Mouse (Mus musculus) heart, adult 2 months (tissue): ENCODE data around the gene Sephs1. TPM values are rescaled to one million over a fixed set of nuclear protein-coding genes. Genes with fewer than 3 reads are reported as not detected.
"Not testable (repeated sequence)": the region's sequence is repeated elsewhere in the genome, so short reads cannot be mapped to it uniquely, and the experiment has no call there.

ENCODE experiments used
- DNase-seq, 2 experiments: peaks; one replicate each; pipeline ENCODE4 v3.0.0; 2021
- H3K27ac ChIP-seq: fragments of 200-600 bp; 2 replicates; pipeline ENCODE4 v1.8.1; 2022
- H3K27me3 ChIP-seq: fragments of 200-500 bp; 2 replicates; pipeline ENCODE4 v1.6.1; 2012; ENCODE audit warnings: mild to moderate bottlenecking, low read length, inconsistent platforms, mixed read lengths; ENCODE audit not compliant: control insufficient read depth, insufficient read depth
- H3K36me3 ChIP-seq: fragments of 200-500 bp; 2 replicates; pipeline ENCODE4 v1.6.1; 2012; ENCODE audit warnings: low read length, inconsistent platforms; ENCODE audit not compliant: control insufficient read depth, insufficient read depth
- H3K4me1 ChIP-seq: fragments of 200-500 bp; 2 replicates; pipeline ENCODE4 v1.6.1; 2011; ENCODE audit warnings: low read length; ENCODE audit not compliant: control insufficient read depth, insufficient read depth
- H3K4me3 ChIP-seq: fragments of 200-600 bp; 2 replicates; pipeline ENCODE4 v1.8.1; 2022
- H3K79me2 ChIP-seq: fragments of 200-500 bp; replicated peaks from 2 replicates; pipeline ENCODE4 v1.6.1; 2012; ENCODE audit warnings: mild to moderate bottlenecking, inconsistent platforms, low read length, moderate library complexity, mixed read lengths; ENCODE audit not compliant: control insufficient read depth, insufficient read depth
- H3K9ac ChIP-seq: fragments of 200-500 bp; 2 replicates; pipeline ENCODE4 v1.6.1; 2012; ENCODE audit warnings: low read depth, mild to moderate bottlenecking, control low read depth, inconsistent platforms, low read length, mixed read lengths
- CTCF ChIP-seq: fragments of 200-600 bp; IDR thresholded peaks from 2 replicates; pipeline ENCODE4 v1.8.1; 2022; ENCODE audit warnings: antibody characterized with exemption, mild to moderate bottlenecking, moderate library complexity
- EP300 ChIP-seq: fragments of 200-500 bp; IDR thresholded peaks from 2 replicates; pipeline ENCODE4 v1.6.1; 2011; ENCODE audit warnings: low read depth, low read length, control low read depth; ENCODE audit not compliant: insufficient read depth
- POLR2A ChIP-seq: fragments of 200-500 bp; IDR thresholded peaks from 2 replicates; pipeline ENCODE4 v1.6.1; 2011; ENCODE audit warnings: mild to moderate bottlenecking, low read depth, low read length, control low read depth; ENCODE audit not compliant: insufficient read depth
- WGBS: fragments of 180-500 bp; shearing (Covaris S2); methylation state at CpG from one replicate; pipeline ENCODE4 v1.1.7; 2018; 5-methylcytosine and 5-hydroxymethylcytosine counted together
- intact Hi-C: fragments of 180-260 bp; cut with DNase I; formaldehyde crosslinking; loops from one replicate; pipeline ENCODE4 v1.15.1; 2025
- polyA plus RNA-seq: library from polyadenylated mRNA; depleted of rRNA; stranded (reverse); fragments of >200 nt; gene quantifications from 2 replicates; pipeline ENCODE4 v1.2.3, GENCODE M21; 2012; rRNA removed
- total RNA-seq, 2 experiments: library from RNA; stranded (reverse); gene quantifications; 2 replicates each; pipeline ENCODE4 v1.2.3; 2021

The Sephs1 gene
- total and polyA plus RNA-seq, 3 experiments, result 8.6 to 12.8 (median 12.2) TPM

DNA sequence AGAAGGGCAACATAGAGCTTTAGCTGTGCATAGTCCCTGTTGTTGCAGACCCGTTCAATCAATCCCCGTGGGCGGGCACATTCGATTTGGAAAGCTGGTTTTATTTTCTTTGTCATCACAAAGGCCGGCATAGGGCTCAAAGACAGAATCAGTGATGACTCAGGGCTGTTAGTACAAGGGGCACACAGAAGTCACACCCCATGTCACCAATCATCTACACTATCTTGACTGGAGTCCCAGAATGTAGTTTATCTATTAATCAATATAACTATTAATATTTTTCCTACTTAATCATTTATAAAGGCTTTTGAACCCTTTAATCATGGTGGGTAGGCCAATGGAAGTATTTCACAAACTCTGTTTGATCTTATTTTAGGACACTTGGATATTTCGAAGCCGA is 56.6 kb downstream of the Sephs1 start:
- H3K79me2 ChIP-seq, result no peaks in the 10 kb centered on the region
- H3K4me3 ChIP-seq, result no peak overlapping the region
- no peaks in the 10 kb centered on the region for H3K36me3 ChIP-seq
- no peak for DNase-seq
- no peaks in the 10 kb centered on the region for H3K4me1 ChIP-seq
- no peak for TF ChIP-seq POLR2A
- TF ChIP-seq EP300, result no peak
- TF ChIP-seq CTCF, result no peak
- no peak overlapping the region for H3K9ac ChIP-seq
- no peak overlapping the region for H3K27ac ChIP-seq
- 89% methylated on average over 7 of the region's 7 CpGs for WGBS
- no peaks in the 10 kb centered on the region for H3K27me3 ChIP-seq
- intact Hi-C loops, result no loop called here

DNA sequence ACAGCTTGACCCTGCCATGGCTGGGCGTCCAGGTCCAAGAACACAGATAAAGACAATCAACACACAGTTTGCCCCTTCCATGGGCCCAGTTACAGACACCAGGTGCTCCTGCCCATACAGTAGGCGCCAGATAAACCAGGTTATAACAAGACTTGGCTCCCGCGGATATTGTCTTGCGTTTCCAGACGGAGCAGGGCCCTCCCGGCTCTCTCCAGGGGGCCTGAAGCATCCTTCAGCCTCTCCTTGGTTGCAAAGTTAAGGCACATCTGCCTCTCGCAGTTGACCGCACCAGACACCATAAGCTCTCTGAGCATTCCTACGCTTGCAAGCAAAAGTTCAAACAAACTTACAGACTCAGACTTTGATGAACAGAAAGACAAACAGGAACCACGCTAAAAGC is 59.5 kb downstream of the Sephs1 start:
- H3K36me3 ChIP-seq, result no peaks in the 10 kb centered on the region
- no peaks in the 10 kb centered on the region for H3K4me1 ChIP-seq
- intact Hi-C loops, result no loop called here

DNA sequence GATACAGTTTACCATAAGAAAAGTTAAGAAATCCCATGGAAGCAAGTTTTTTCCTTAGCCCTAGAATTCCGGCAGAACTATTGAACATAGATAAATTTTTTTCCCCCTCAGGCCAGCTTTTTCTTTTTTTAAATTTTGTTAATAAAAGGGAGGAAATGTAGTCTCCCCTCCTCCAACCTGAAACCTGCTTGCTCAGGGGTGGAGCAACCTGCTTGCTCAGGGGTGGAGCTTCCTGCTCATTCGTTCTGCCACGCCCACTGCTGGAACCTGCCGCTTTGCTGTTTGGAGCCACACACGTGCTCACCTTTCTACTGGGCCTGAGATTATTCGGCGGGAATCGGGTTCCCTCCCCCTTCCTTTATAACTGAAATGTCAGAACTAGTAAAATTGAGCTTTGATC is 68.3 kb downstream of the Sephs1 start:
- H3K27me3 ChIP-seq, H3K36me3 ChIP-seq, intact Hi-C loops, H3K27ac ChIP-seq, DNase-seq, H3K9ac ChIP-seq, H3K4me1 ChIP-seq, H3K4me3 ChIP-seq, H3K79me2 ChIP-seq: not testable (repeated sequence)
- 86% methylated on average over 8 of the region's 8 CpGs for WGBS

More for the DNA sequence above, 59.5 kb downstream of the Sephs1 start:
- H3K27me3 ChIP-seq, result no peaks in the 10 kb centered on the region
- H3K79me2 ChIP-seq, result no peaks in the 10 kb centered on the region
- 88% methylated on average over 11 of the region's 11 CpGs for WGBS
- no peak overlapping the region for H3K27ac ChIP-seq
- no peak overlapping the region for H3K4me3 ChIP-seq
- TF ChIP-seq POLR2A (no peak), EP300 (no peak)
- H3K9ac ChIP-seq, result no peak overlapping the region
- DNase-seq, result no peak

DNA sequence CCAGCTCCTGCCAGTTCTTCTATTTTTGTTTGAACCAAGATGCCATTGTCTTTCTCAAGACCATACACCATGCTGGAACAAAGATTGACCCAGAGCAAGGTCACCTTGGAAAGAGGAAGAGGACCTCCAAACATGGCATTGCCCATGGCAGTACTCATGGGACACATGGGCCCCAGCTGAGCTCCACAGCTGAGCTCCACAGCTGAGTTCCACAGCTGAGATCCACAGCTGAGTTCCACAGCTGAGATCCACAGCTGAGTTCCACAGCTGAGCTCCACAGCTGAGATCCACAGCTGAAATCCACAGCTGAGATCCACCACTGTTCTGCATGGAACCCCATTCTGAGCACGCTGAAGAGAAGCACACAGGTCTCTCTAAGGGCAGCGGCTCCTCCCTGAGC is 69.6 kb downstream of the Sephs1 start:
- H3K9ac ChIP-seq, result no peak overlapping the region
- no peaks in the 10 kb centered on the region for H3K27me3 ChIP-seq
- TF ChIP-seq CTCF (no peak), EP300 (no peak), POLR2A (no peak)
- no peaks in the 10 kb centered on the region for H3K4me1 ChIP-seq
- DNase-seq, result no peak
- H3K36me3 ChIP-seq, result no peaks in the 10 kb centered on the region
- no peak overlapping the region for H3K4me3 ChIP-seq
- 95% methylated on average over 2 of the region's 2 CpGs for WGBS
- H3K27ac ChIP-seq, result no peak overlapping the region
- no peaks in the 10 kb centered on the region for H3K79me2 ChIP-seq
- intact Hi-C loops, result no loop called here

DNA sequence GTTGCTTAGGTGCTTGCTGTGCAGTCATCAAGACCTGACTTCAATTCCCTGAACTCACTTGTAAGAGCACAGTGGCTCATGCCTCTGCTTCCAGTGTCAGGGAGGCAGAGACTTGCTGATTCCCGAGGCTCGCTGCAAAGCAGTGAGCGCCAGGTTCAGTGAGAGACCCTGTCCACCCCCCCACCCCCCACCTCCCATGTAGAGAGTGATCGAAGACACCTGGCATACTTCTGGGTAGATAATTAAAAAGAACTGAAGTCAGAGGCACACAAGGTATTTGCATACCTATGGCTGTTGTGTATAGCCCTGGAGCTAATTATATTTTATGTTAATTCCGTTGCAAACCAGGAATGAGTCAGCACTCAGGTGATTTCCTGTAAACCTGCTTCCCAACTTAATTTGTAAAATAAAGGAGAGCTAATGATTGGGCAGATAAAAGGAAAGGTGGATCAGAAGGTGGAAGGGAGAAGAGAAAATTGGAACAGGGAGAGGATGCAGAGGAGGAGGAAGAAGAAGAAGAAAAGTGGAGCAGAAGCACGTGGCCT is 72.9 kb downstream of the Sephs1 start:
- DNase-seq, result no peak
- Histone ChIP-seq H3K27me3 (no peaks in the 10 kb centered on the region), H3K4me1 (no peaks in the 10 kb centered on the region), H3K9ac (no peak overlapping the region), H3K4me3 (no peak overlapping the region), H3K36me3 (no peaks in the 10 kb centered on the region), H3K27ac (no peak overlapping the region), H3K79me2 (no peaks in the 10 kb centered on the region)
- TF ChIP-seq EP300, result no peak
- no peak for TF ChIP-seq POLR2A
- no peak for TF ChIP-seq CTCF
- intact Hi-C loops, result no loop called here
- 80% methylated on average over 6 of the region's 6 CpGs for WGBS

DNA sequence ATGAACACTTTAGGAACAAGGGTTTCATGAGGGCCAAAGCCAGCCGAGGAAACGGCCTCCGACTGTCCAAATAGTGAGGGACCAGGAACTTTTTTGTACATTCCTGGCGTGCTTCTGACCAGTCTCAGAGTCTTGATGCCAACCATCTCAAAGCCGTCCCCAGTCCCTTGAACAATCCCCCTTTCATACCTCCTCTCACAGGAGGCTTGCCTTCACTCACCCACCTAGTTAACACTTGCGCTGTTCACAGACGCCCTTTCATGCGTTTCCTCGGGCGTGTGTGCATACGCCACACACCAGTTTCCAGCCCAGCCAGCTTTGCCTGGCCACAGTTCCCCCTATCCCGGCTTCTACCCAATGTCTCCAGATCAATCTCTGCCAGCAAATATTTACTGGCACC is 76.7 kb downstream of the Sephs1 start:
- H3K27ac ChIP-seq, result no peak overlapping the region
- no peak overlapping the region for H3K9ac ChIP-seq
- no peak for DNase-seq
- H3K79me2 ChIP-seq, result no peaks in the 10 kb centered on the region
- H3K27me3 ChIP-seq, result no peaks in the 10 kb centered on the region
- H3K4me3 ChIP-seq, result no peak overlapping the region
- H3K36me3 ChIP-seq, result no peaks in the 10 kb centered on the region
- WGBS, result 80% methylated on average over 12 of the region's 12 CpGs
- intact Hi-C loops, result no loop called here
- H3K4me1 ChIP-seq, result no peaks in the 10 kb centered on the region
- TF ChIP-seq CTCF, result no peak
- TF ChIP-seq POLR2A, result no peak
- TF ChIP-seq EP300, result no peak

Other genes starting within 250 kb of the Sephs1 start
- gene Prpf18, start 229.5 kb upstream of the Sephs1 start, total RNA-seq, result 10 to 100 TPM; 29.0 to 34.7 TPM
- gene Prpf18, start 229.5 kb upstream of the Sephs1 start, polyA plus RNA-seq, result 11.4 and 23.9 TPM in 2 replicates
- gene Bend7, start 163.7 kb upstream of the Sephs1 start, total RNA-seq, result 1 to 10 TPM; 4.5 to 5.5 TPM
- 2.9 and 3.9 TPM in 2 replicates for gene Bend7, start 163.7 kb upstream of the Sephs1 start, polyA plus RNA-seq
- 100 to 1,000 TPM; 743 to 904 TPM for gene Phyh, start 37.5 kb downstream of the Sephs1 start, total RNA-seq
- 620 and 892 TPM in 2 replicates for gene Phyh, start 37.5 kb downstream of the Sephs1 start, polyA plus RNA-seq
- gene Ucma, start 94.6 kb downstream of the Sephs1 start, total RNA-seq, result not detected
- 0.88 and 1.4 TPM in 2 replicates for gene Ucma, start 94.6 kb downstream of the Sephs1 start, polyA plus RNA-seq
- gene Mcm10, start 131.2 kb downstream of the Sephs1 start, total RNA-seq, result under 1 TPM; 0.31 to 0.39 TPM
- gene Mcm10, start 131.2 kb downstream of the Sephs1 start, polyA plus RNA-seq, result 0.14 and 0.85 TPM in 2 replicates
- gene Optn, start 182.5 kb downstream of the Sephs1 start, total RNA-seq, result 10 to 100 TPM; 76.3 to 100.0 TPM
- 16.5 and 18.6 TPM in 2 replicates for gene Optn, start 182.5 kb downstream of the Sephs1 start, polyA plus RNA-seq